Mouse (Mus musculus) heart, adult 2 months (tissue): ENCODE results near the gene Plcb3. TPM values are rescaled to one million over a fixed set of nuclear protein-coding genes. Genes with fewer than 3 reads are reported as not detected.

Source experiments
- DNase-seq, 2 experiments: peaks; one replicate each; pipeline ENCODE4 v3.0.0; 2021
- H3K27ac ChIP-seq: fragments of 200-600 bp; 2 replicates; pipeline ENCODE4 v1.8.1; 2022
- H3K27me3 ChIP-seq: fragments of 200-500 bp; 2 replicates; pipeline ENCODE4 v1.6.1; 2012; ENCODE audit warnings: mild to moderate bottlenecking, low read length, inconsistent platforms, mixed read lengths; ENCODE audit not compliant: control insufficient read depth, insufficient read depth
- H3K36me3 ChIP-seq: fragments of 200-500 bp; 2 replicates; pipeline ENCODE4 v1.6.1; 2012; ENCODE audit warnings: low read length, inconsistent platforms; ENCODE audit not compliant: control insufficient read depth, insufficient read depth
- H3K4me1 ChIP-seq: fragments of 200-500 bp; 2 replicates; pipeline ENCODE4 v1.6.1; 2011; ENCODE audit warnings: low read length; ENCODE audit not compliant: control insufficient read depth, insufficient read depth
- H3K4me3 ChIP-seq: fragments of 200-600 bp; 2 replicates; pipeline ENCODE4 v1.8.1; 2022
- H3K79me2 ChIP-seq: fragments of 200-500 bp; replicated peaks from 2 replicates; pipeline ENCODE4 v1.6.1; 2012; ENCODE audit warnings: mild to moderate bottlenecking, inconsistent platforms, low read length, moderate library complexity, mixed read lengths; ENCODE audit not compliant: control insufficient read depth, insufficient read depth
- H3K9ac ChIP-seq: fragments of 200-500 bp; 2 replicates; pipeline ENCODE4 v1.6.1; 2012; ENCODE audit warnings: low read depth, mild to moderate bottlenecking, control low read depth, inconsistent platforms, low read length, mixed read lengths
- CTCF ChIP-seq: fragments of 200-600 bp; IDR thresholded peaks from 2 replicates; pipeline ENCODE4 v1.8.1; 2022; ENCODE audit warnings: antibody characterized with exemption, mild to moderate bottlenecking, moderate library complexity
- EP300 ChIP-seq: fragments of 200-500 bp; IDR thresholded peaks from 2 replicates; pipeline ENCODE4 v1.6.1; 2011; ENCODE audit warnings: low read depth, low read length, control low read depth; ENCODE audit not compliant: insufficient read depth
- POLR2A ChIP-seq: fragments of 200-500 bp; IDR thresholded peaks from 2 replicates; pipeline ENCODE4 v1.6.1; 2011; ENCODE audit warnings: mild to moderate bottlenecking, low read depth, low read length, control low read depth; ENCODE audit not compliant: insufficient read depth
- whole genome bisulfite sequencing: fragments of 180-500 bp; shearing (Covaris S2); methylation state at CpG from one replicate; pipeline ENCODE4 v1.1.7; 2018; 5-methylcytosine and 5-hydroxymethylcytosine counted together
- intact Hi-C: fragments of 180-260 bp; cut with DNase I; formaldehyde crosslinking; loops from one replicate; pipeline ENCODE4 v1.15.1; 2025
- polyA plus RNA-seq: library from polyadenylated mRNA; depleted of rRNA; stranded (reverse); fragments of >200 nt; gene quantifications from 2 replicates; pipeline ENCODE4 v1.2.3, GENCODE M21; 2012
- total RNA-seq, 2 experiments: library from RNA; stranded (reverse); gene quantifications; 2 replicates each; pipeline ENCODE4 v1.2.3; 2021

Gene Plcb3
- total and polyA plus RNA-seq, 3 experiments, result 14.6 to 27.5 (median 15.2) TPM

DNA sequence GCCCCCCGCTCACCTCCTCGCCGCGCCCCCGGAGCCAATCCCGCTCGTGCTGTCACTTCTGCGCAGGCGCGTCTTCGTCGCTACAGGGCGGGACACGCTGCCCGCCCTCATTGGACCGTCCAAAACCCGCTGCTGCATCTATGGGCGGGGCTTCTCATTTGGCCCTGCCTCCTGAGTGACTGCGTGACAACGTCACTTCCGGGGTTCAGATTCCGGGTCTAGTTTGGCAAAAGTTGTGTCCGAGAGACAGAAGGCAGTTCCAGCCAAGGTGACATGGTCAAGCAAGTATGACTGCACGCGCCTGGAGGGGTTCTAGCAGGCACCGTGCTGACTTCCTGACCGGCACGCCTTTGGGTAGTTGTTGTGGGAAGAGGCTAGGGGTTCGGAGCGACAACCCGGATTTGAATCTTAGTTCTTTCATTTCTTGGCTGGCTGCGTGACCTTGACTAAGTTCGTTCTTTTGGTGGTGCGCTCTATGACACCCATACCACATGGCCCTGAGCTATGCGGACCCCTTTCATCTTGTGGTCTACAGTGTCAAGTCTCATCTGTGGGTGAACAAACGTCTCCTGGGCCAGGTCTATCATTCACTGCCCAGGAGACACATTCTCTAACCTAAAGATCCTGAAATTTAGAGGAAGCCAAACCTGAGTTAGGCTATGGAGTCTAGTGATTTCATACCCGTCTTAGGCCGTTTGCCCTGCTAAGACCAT lies 4.3 kb upstream of the Plcb3 start, which contains the start of gene Fkbp2:
TSS of gene Fkbp2 (minus strand) at position 121 of the 713 bp plus-strand sequence.
- Histone ChIP-seq H3K79me2 (no peaks in the 10 kb centered on the region), H3K4me1 (peaks cover 3% of the 10 kb centered on the region; the same call in 1 of the 2 replicates), H3K4me3 (peak within 1 kb of the TSS; percentile 95), H3K36me3 (no peaks in the 10 kb centered on the region), H3K27ac (peak within 1 kb of the TSS; percentile 97), H3K27me3 (no peaks in the 10 kb centered on the region), H3K9ac (peak within 1 kb of the TSS; percentile 77)
- peak; percentile 84 for TF ChIP-seq EP300
- TF ChIP-seq POLR2A, result peak; percentile 100
- TF ChIP-seq CTCF, result no peak
- DNase-seq, result peak; percentile 99
- 1% methylated on average over 36 of the region's 38 CpGs for WGBS
- intact Hi-C loops, result loop anchor here (1.0 kb wide), 1 partner anchor 11 kb away; no protein-coding TSS in a partner anchor

DNA sequence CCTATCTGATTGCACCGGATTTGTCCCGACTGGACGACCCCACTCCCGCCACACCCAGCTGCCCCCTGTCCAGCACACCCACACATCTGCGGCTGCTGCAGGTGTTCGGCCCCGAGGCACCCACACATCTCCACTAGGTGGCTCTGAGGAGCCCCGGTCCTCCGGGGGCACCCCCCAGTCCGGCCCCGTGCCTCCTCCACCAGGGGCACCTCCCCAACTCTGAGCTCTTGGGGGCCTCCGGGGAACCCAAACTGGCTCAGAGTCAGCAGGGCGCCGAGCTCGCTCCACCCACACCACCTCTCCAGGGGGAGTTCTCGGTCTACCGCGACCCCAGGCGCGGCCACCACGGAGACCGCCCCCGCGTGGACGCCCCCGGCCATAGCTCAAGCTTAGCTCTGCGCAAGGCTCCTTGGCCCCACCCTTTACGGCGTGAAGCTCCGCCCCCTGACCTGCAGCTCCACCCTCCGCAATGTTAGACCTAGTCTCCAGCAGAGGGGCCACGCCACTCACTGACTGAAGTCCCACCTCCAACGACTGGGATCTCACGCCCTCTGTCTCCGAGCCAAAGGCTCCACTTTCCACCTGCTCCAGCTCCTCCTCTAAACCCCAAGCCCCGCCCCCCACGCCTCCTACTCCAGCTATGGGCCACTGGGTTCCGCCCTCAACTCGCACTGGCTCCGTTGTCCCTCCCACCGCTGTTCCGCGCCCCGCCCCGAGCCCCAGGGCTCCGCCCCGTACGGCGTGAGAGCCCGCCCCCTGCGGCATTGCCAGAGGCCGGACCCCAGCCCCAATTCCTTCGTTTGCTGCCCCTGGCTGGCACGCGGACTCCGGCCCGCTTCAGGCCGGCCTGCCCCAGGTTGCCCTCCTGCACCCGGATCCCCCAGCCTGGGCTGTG lies 3.5 kb upstream of the Plcb3 start:
- Histone ChIP-seq H3K36me3 (no peaks in the 10 kb centered on the region), H3K4me3 (peak overlapping the region; percentile 95), H3K79me2 (no peaks in the 10 kb centered on the region), H3K27ac (peak overlapping the region; percentile 97), H3K9ac (peak overlapping the region; percentile 72), H3K27me3 (no peaks in the 10 kb centered on the region), H3K4me1 (peaks cover 3% of the 10 kb centered on the region; the same call in 1 of the 2 replicates)
- DNase-seq, result peak; percentile 99
- under 1% methylated on average over 58 of the region's 59 CpGs for WGBS
- TF ChIP-seq EP300 (0 out of 2 replicates have a peak, but pooled peaks have one; percentile 6), POLR2A (peak; percentile 50; the same call in 1 of the 2 replicates), CTCF (peak; percentile 87)
- intact Hi-C loops, result loop anchor here (2.0 to 5.0 kb wide), 2 partner anchors 37 to 59 kb away; partner anchors contain the start of genes Bad, Gpr137 and Stip1

DNA sequence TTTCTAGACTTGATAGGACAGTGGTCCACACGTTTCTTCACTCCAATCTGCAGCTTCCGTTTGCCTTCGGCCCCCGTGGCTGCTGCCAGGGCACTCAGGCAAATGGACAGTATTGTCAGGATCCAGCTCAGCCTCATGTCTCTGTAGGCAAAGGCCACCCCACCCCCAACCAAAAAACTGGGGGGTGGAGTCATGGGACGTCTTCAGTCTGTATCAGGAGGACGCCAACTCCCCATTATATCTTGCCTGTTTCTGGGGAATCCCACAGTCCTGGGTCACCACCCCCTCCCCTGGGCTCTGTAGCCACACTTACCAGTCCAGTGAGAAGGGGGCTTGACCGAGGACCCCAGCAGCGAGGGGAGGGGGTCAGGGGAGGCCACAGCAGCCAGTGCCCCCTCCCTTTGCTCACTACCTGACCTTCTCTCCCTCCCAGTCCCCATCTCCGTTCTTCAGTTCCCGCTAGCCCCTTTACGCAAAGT lies 2.8 kb upstream of the Plcb3 start:
- peaks cover 3% of the 10 kb centered on the region; the same call in 1 of the 2 replicates for H3K4me1 ChIP-seq
- H3K27me3 ChIP-seq, result no peaks in the 10 kb centered on the region
- 12% methylated on average over 11 of the region's 11 CpGs for WGBS
- H3K4me3 ChIP-seq, result peak overlapping the region; percentile 95
- no peaks in the 10 kb centered on the region for H3K79me2 ChIP-seq
- peak overlapping the region; percentile 58 for H3K9ac ChIP-seq
- no peak for TF ChIP-seq POLR2A
- TF ChIP-seq EP300, result no peak
- no peak for TF ChIP-seq CTCF
- intact Hi-C loops, result loop anchor here (2.0 to 5.0 kb wide), 2 partner anchors 37 to 60 kb away; partner anchors contain the start of genes Bad, Gpr137 and Stip1
- peak; percentile 46 to 49 for DNase-seq
- peak overlapping the region; percentile 97 for H3K27ac ChIP-seq
- H3K36me3 ChIP-seq, result no peaks in the 10 kb centered on the region

DNA sequence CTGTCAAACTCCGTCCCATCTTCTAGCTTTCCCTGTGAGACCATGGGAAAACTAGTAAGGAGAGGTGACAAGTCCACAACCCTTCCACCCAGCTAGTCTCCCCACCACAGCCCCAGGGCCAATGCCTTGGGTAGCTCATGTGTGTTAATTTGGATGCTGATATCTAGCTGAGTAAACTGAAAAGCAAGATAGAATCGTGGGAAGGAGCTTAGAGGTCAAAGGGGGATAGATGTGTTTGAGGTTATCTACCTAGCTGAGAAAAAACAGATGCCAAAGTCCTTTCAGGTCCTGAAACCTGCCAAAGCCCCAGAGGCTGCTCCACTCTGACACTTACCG lies 2.3 kb upstream of the Plcb3 start:
- peak overlapping the region; percentile 95; the same call in 1 of the 2 replicates for H3K4me3 ChIP-seq
- TF ChIP-seq CTCF, result no peak
- TF ChIP-seq POLR2A, result no peak
- no peak overlapping the region; the same call in 1 of the 2 replicates for H3K27ac ChIP-seq
- peaks cover 3% of the 10 kb centered on the region; the same call in 1 of the 2 replicates for H3K4me1 ChIP-seq
- no peaks in the 10 kb centered on the region for H3K27me3 ChIP-seq
- 43% methylated on average over 3 of the region's 3 CpGs for WGBS
- intact Hi-C loops, result loop anchor here (2.0 to 5.0 kb wide), 2 partner anchors 36 to 60 kb away; partner anchors contain the start of genes Bad, Gpr137 and Stip1
- H3K9ac ChIP-seq, result no peak overlapping the region
- H3K36me3 ChIP-seq, result no peaks in the 10 kb centered on the region
- DNase-seq, result no peak
- H3K79me2 ChIP-seq, result no peaks in the 10 kb centered on the region

DNA sequence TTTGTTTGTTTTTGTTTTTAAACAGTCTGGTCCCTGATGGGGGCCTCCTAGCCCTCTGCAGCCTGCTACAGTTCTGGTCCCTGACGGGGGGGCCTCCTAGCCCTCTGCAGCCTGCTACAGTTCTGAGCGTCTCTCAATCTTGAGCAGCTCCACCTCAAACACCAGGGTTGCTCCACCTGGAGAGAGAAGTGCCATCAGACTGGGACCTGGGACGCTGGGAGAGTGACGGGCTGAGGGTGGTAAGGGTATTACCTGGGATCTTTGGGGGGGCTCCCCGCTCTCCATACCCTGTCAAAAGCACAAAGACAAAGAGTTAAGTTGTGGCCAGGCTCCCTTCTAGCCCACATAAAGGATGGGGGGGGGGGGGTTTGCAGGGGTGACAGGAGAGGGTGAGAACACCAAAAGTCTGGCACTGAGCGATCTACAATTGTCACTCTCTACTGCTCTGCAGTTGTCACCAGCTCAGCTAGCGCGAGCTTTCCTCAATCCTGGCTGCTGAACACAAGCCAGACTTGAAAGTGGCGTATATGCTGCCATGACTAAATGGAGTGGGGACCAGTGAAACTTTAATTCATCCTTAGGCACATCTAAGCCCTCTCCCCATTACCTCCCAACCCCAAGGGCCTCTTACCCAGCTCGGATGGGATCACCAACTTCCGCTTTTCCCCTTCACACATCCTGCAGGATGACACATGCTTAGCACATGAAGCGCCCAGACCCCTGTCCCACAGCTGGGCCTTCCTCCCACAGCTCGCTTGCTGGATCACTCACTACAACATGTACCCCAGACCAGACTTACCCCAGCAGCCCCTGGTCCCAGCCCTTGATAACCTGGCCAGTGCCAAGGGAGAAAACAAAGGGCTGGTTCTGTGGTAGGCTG lies 1.7 kb upstream of the Plcb3 start:
- intact Hi-C loops, result loop anchor here (2.0 to 5.0 kb wide), 2 partner anchors 36 to 61 kb away; partner anchors contain the start of genes Bad, Gpr137 and Stip1
- H3K27me3 ChIP-seq, result no peaks in the 10 kb centered on the region
- TF ChIP-seq EP300, result no peak
- TF ChIP-seq CTCF, result no peak
- no peak for TF ChIP-seq POLR2A
- peaks cover 3% of the 10 kb centered on the region; the same call in 1 of the 2 replicates for H3K4me1 ChIP-seq
- no peak for DNase-seq
- H3K27ac ChIP-seq, result no peak overlapping the region; the same call in 1 of the 2 replicates
- no peaks in the 10 kb centered on the region for H3K79me2 ChIP-seq
- H3K9ac ChIP-seq, result no peak overlapping the region
- no peaks in the 10 kb centered on the region for H3K36me3 ChIP-seq
- H3K4me3 ChIP-seq, result no peak overlapping the region
- WGBS, result 80% methylated on average over 13 of the region's 13 CpGs
